Mouse (Mus musculus) CH12.LX (cell line): ENCODE results near the gene 1700056E22Rik. TPM values are rescaled to one million over a fixed set of nuclear protein-coding genes. Genes with fewer than 3 reads are reported as not detected.

ENCODE experiments used
- DNase-seq: peaks from one replicate; pipeline ENCODE4 v3.0.0-alpha.2; 2013; ENCODE audit errors: extremely low read depth
- H3K27ac ChIP-seq: 2 replicates; pipeline ENCODE4 v1.5.1; 2012; ENCODE audit warnings: low read depth, mild to moderate bottlenecking, control low read depth, moderate library complexity; ENCODE audit not compliant: insufficient read depth
- H3K27me3 ChIP-seq: replicated peaks from 2 replicates; pipeline ENCODE3; 2012; ENCODE audit warnings: inconsistent platforms
- H3K36me3 ChIP-seq, 2 experiments: replicated peaks in 1 of 2; 2 replicates each; pipeline versions ENCODE3 to v1.6.1; 2012; ENCODE audit warnings: inconsistent platforms in 1 of 2, low read length in 1 of 2, mild to moderate bottlenecking in 1 of 2, mixed read lengths in 1 of 2, moderate library complexity in 1 of 2; ENCODE audit not compliant: control insufficient read depth in 1 of 2, insufficient read depth in 1 of 2
- H3K4me1 ChIP-seq, 2 experiments: 2 replicates each; pipeline ENCODE4 v1.6.1; 2012; ENCODE audit warnings: inconsistent platforms in 1 of 2, moderate library complexity in 1 of 2; ENCODE audit not compliant: insufficient read depth in 2 of 2, control insufficient read depth in 1 of 2
- H3K4me2 ChIP-seq: 2 replicates; pipeline ENCODE4 v1.6.1; 2012; ENCODE audit warnings: low read depth, mild to moderate bottlenecking, control low read depth; ENCODE audit not compliant: poor library complexity, insufficient read depth, severe bottlenecking
- H3K4me3 ChIP-seq, 3 experiments: fragments of 150-350 bp in 1 of 3; sonication (generic) in 1 of 3; replicated peaks in 1 of 3; 2 replicates each; pipeline versions ENCODE3 to v1.5.1; 2011 to 2012; ENCODE audit warnings: low read depth in 2 of 3, low read length in 2 of 3, mild to moderate bottlenecking in 2 of 3, moderate library complexity in 2 of 3, control low read depth in 1 of 3, improper control_type of control experiment in 1 of 3, inconsistent platforms in 1 of 3, mixed read lengths in 1 of 3; ENCODE audit not compliant: poor library complexity in 1 of 3
- H3K79me2 ChIP-seq: replicated peaks from 2 replicates; pipeline ENCODE4 v1.6.1; 2012; ENCODE audit warnings: mild to moderate bottlenecking, moderate library complexity; ENCODE audit not compliant: control insufficient read depth, poor library complexity, insufficient read depth, severe bottlenecking; ENCODE audit errors: extremely low read depth
- H3K9ac ChIP-seq: 2 replicates; pipeline ENCODE4 v1.6.1; 2012; ENCODE audit warnings: low read depth, mild to moderate bottlenecking, control low read depth, moderate library complexity; ENCODE audit not compliant: insufficient read depth
- H3K9me3 ChIP-seq: replicated peaks from 2 replicates; pipeline ENCODE3; 2012; ENCODE audit warnings: low read length, inconsistent platforms, mixed read lengths
- BHLHE40 ChIP-seq: IDR thresholded peaks from 2 replicates; pipeline ENCODE4 v1.6.1; 2011; ENCODE audit warnings: mild to moderate bottlenecking, low read depth, low read length, improper control_type of control experiment
- ETS1 ChIP-seq: conservative IDR thresholded peaks from 2 replicates; pipeline ENCODE4 v1.6.1; 2012; ENCODE audit warnings: low read depth, mild to moderate bottlenecking, inconsistent platforms, low read length, improper control_type of control experiment, moderate library complexity
- GABPA ChIP-seq: IDR thresholded peaks from 2 replicates; pipeline ENCODE4 v1.6.1; 2012; ENCODE audit warnings: low read depth, low read length, improper control_type of control experiment, inconsistent platforms; ENCODE audit not compliant: insufficient replicate concordance
- HCFC1 ChIP-seq: IDR thresholded peaks from 2 replicates; pipeline ENCODE4 v1.6.1; 2012; ENCODE audit warnings: low read depth, mild to moderate bottlenecking, inconsistent platforms, low read length, improper control_type of control experiment
- IRF4 ChIP-seq: IDR thresholded peaks from 2 replicates; pipeline ENCODE4 v1.6.1; 2014; ENCODE audit warnings: low read depth, mild to moderate bottlenecking, inconsistent platforms, low read length, improper control_type of control experiment
- JUND ChIP-seq: conservative IDR thresholded peaks from 2 replicates; pipeline ENCODE4 v1.6.1; 2011; ENCODE audit warnings: low read depth, low read length, improper control_type of control experiment
- KAT2A ChIP-seq: IDR thresholded peaks from 2 replicates; pipeline ENCODE4 v1.6.1; 2012; ENCODE audit warnings: low read length, improper control_type of control experiment, inconsistent platforms; ENCODE audit not compliant: insufficient replicate concordance
- MAX ChIP-seq: IDR thresholded peaks from 2 replicates; pipeline ENCODE4 v1.6.1; 2011; ENCODE audit warnings: low read length, improper control_type of control experiment
- MAZ ChIP-seq: IDR thresholded peaks from 2 replicates; pipeline ENCODE4 v1.6.1; 2012; ENCODE audit warnings: low read depth, mild to moderate bottlenecking, inconsistent platforms, low read length, improper control_type of control experiment, moderate library complexity
- MEF2A ChIP-seq: IDR thresholded peaks from 2 replicates; pipeline ENCODE4 v1.6.1; 2014; ENCODE audit warnings: low read depth, mild to moderate bottlenecking, inconsistent platforms, low read length, improper control_type of control experiment, borderline replicate concordance
- MYC ChIP-seq: IDR thresholded peaks from 2 replicates; pipeline ENCODE4 v1.6.1; 2011; ENCODE audit warnings: low read depth, mild to moderate bottlenecking, improper control_type of control experiment, low read length
- POLR2A ChIP-seq: IDR thresholded peaks from 2 replicates; pipeline ENCODE4 v1.6.1; 2011; ENCODE audit warnings: low read depth, mild to moderate bottlenecking, improper control_type of control experiment, low read length
- POLR2AphosphoS2 ChIP-seq: IDR thresholded peaks from 2 replicates; pipeline ENCODE4 v1.6.1; 2011; ENCODE audit warnings: low read depth, low read length, improper control_type of control experiment
- RCOR1 ChIP-seq: conservative IDR thresholded peaks from 2 replicates; pipeline ENCODE4 v1.6.1; 2012; ENCODE audit warnings: low read depth, mild to moderate bottlenecking, inconsistent platforms, low read length, improper control_type of control experiment
- SMC3 ChIP-seq: IDR thresholded peaks from 2 replicates; pipeline ENCODE4 v1.6.1; 2011; ENCODE audit warnings: low read depth, low read length, improper control_type of control experiment
- USF1 ChIP-seq: IDR thresholded peaks from 2 replicates; pipeline ENCODE4 v1.6.1; 2014; ENCODE audit warnings: low read depth, mild to moderate bottlenecking, inconsistent platforms, low read length, improper control_type of control experiment
- USF2 ChIP-seq: conservative IDR thresholded peaks from 2 replicates; pipeline ENCODE4 v1.6.1; 2011; ENCODE audit warnings: low read depth, low read length, improper control_type of control experiment
- ZMIZ1 ChIP-seq: IDR thresholded peaks from 2 replicates; pipeline ENCODE4 v1.6.1; 2012; ENCODE audit warnings: low read depth, mild to moderate bottlenecking, inconsistent platforms, low read length, improper control_type of control experiment
- dilution Hi-C: fragments of 300-500 bp; cut with MboI; formaldehyde crosslinking; loops from 2 replicates; pipeline ENCODE4 v1.14.3; 2020; ENCODE audit warnings: low sequenced_read_pairs; ENCODE audit not compliant: extremely low pct_unique_long_range_greater_than_20kb, extremely low pct_ligation_motif_present
- in situ Hi-C: fragments of 300-500 bp; cut with MboI; formaldehyde crosslinking; loops from 3 replicates; pipeline ENCODE4 v1.14.3; 2019; ENCODE audit warnings: low sequenced_read_pairs, low pct_ligation_motif_present, low pct_unique_long_range_greater_than_20kb, mixed read lengths
- polyA plus RNA-seq: library from polyadenylated mRNA; unstranded; fragments of >175 nt; gene quantifications from 2 replicates; pipeline ENCODE4 v1.2.1, GENCODE M21; 2012; ENCODE audit warnings: low read depth; ENCODE audit not compliant: insufficient read length
- total RNA-seq, 2 experiments: library from RNA; depleted of rRNA; stranded (reverse); fragments of 300-350 nt in 1 of 2; fragments of >200 nt in 1 of 2; gene quantifications; 2 replicates each; pipeline ENCODE4 v1.2.3; 2012 to 2014

1700056E22Rik gene
- total and polyA plus RNA-seq, 3 experiments: 0.25 to 1.0 (median 0.26) TPM

GRCm38 (mm10) chr1:184076065-184076464 lies 42.0 kb upstream of the 1700056E22Rik start:
- Histone ChIP-seq H3K27ac (no peak overlapping the region), H3K4me2 (no peak overlapping the region), H3K36me3 (peaks cover 0 to 42% of the 10 kb centered on the region in 2 experiments), H3K27me3 (no peaks in the 10 kb centered on the region), H3K4me3 (no peak overlapping the region), H3K79me2 (no peaks in the 10 kb centered on the region), H3K9ac (no peak overlapping the region), H3K4me1 (peaks cover 0 to 28% of the 10 kb centered on the region in 2 experiments; a peak in 2 of 4 replicates), H3K9me3 (no peaks in the 10 kb centered on the region)
- no peak for TF ChIP-seq POLR2A
- no peak for TF ChIP-seq JUND
- no peak for TF ChIP-seq ETS1
- TF ChIP-seq ZMIZ1: no peak
- TF ChIP-seq KAT2A: no peak
- no peak for TF ChIP-seq MYC
- TF ChIP-seq USF1: no peak
- TF ChIP-seq MEF2A: no peak
- no peak for TF ChIP-seq IRF4
- TF ChIP-seq BHLHE40: no peak
- TF ChIP-seq USF2: no peak
- TF ChIP-seq POLR2AphosphoS2: no peak
- TF ChIP-seq MAZ: no peak
- TF ChIP-seq HCFC1: no peak
- no peak for TF ChIP-seq GABPA
- no peak for TF ChIP-seq MAX
- no peak for DNase-seq
- dilution Hi-C loops: no loop called here
- in situ Hi-C loops: no loop called here

DNA sequence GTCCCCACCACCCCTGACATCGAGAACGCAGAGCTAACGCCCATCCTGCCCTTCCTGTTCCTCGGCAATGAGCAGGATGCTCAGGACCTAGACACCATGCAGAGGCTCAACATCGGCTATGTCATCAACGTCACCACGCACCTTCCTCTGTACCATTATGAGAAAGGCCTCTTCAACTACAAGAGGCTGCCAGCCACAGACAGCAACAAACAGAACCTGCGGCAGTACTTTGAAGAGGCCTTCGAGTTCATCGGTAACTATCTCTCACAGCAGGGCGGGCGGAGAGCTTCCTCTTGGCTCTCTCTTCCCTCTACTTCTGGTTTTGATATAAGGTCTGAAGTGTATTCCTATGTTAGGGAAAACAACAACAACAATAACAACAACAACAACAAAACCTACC lies 34.9 kb upstream of the 1700056E22Rik start:
- no peak for TF ChIP-seq RCOR1
- TF ChIP-seq HCFC1: no peak
- no peak for TF ChIP-seq SMC3
- TF ChIP-seq ZMIZ1: no peak
- no peak for TF ChIP-seq USF2
- TF ChIP-seq KAT2A: no peak
- H3K4me3 ChIP-seq: no peak overlapping the region
- in situ Hi-C loops (no loop called here), dilution Hi-C loops (no loop called here)
- no peaks in the 10 kb centered on the region for H3K79me2 ChIP-seq
- H3K36me3 ChIP-seq: peaks cover 3 to 70% of the 10 kb centered on the region in 2 experiments
- no peak overlapping the region for H3K4me2 ChIP-seq
- H3K27ac ChIP-seq: no peak overlapping the region
- peaks cover 12 to 43% of the 10 kb centered on the region in 2 experiments for H3K4me1 ChIP-seq
- no peaks in the 10 kb centered on the region for H3K9me3 ChIP-seq
- H3K27me3 ChIP-seq: no peaks in the 10 kb centered on the region
- H3K9ac ChIP-seq: no peak overlapping the region
- no peak for DNase-seq
